Mouse (Mus musculus) mouse embryonic stem cell (cell line): ENCODE results near the gene Zdhhc1.

Experiments
- in situ Hi-C, 2 experiments: fragments of 300-500 bp; cut with MboI; formaldehyde crosslinking; loops; 1 replicate in 1 of 2; 3 replicates in 1 of 2; pipeline ENCODE4 v1.14.3; 2019 to 2020; ENCODE audit warnings: low sequenced_read_pairs in 2 of 2, low pct_unique_long_range_greater_than_20kb in 1 of 2, mixed read lengths in 1 of 2; ENCODE audit not compliant: unreplicated experiment in 1 of 2

Gene Zdhhc1

DNA sequence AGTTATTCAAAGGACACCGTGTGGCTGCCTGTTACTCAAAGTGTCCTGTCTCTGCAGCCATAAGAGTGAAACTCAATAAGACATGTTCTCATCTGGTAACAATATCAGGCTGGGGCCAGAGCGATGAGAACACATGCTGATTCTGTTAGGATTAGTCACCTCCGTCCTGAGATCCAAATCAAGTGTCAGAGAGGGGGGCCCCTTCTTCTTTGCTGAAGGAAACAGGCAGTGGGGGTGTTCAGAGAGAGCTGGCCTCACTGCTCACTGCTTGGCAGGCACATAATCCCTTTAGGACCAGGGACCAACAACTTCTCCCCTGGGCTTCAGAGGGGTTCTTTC is 12.7 kb downstream of the Zdhhc1 start:
- in situ Hi-C loops: no loop called here

DNA sequence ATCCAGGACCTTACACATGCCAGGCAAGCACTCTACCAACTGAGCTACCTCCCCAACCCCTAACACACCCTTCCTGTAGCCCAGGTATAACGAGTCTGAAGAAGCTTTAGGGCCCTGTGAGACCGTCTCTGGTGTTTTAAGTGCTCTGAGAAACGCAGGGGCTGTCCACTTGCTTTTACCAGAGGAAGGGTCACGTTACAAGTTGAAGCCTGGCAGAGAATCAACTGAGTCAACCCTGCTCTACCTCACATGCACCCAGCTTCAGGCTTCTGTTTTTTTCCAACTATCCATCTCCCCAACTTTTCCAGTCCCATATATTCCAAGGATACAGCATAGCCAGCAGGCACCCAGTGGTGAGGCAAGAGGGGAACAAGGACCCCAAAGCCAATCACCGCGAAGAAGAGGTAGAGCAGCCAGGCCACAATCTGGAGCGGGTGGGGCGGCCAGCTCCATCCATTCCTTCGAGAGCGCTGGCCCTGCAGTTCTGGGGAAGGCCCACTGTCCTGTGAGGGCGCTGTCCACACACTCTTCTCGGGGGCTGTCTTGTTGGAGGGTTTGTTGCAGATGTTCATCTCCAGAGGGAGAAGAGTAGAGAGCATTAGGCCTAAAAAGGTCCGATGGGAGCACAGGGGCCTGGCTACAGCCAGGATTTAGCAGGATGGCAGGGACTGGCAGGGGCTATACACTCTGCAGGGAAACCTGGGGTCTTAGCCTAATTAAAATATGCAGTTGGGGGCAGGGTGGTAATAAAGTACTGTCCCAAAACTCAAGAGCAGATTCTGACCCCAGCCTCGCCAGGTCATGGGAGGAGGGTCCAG is 13.3 kb downstream of the Zdhhc1 start:
- in situ Hi-C loops: no loop called here

DNA sequence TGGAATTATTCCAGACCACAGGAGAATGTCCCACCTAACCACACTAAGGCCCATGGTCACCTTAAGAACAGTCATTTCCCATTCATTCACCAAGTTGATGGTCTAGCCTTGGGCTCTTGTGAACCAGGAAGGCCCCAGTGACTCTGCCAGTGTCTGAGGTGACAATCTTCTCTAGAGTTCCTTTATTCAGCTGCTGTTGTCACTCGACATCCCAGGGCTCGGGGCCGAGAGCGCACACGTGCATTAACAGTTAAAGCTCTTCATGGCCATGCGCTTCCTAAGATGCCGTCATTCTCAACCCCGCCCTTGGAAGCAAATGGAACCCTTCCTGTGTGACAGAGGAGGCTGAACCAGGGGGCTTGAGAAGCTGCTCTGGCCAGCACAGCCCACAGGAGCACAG is 14.6 kb downstream of the Zdhhc1 start:
- in situ Hi-C loops: no loop called here

DNA sequence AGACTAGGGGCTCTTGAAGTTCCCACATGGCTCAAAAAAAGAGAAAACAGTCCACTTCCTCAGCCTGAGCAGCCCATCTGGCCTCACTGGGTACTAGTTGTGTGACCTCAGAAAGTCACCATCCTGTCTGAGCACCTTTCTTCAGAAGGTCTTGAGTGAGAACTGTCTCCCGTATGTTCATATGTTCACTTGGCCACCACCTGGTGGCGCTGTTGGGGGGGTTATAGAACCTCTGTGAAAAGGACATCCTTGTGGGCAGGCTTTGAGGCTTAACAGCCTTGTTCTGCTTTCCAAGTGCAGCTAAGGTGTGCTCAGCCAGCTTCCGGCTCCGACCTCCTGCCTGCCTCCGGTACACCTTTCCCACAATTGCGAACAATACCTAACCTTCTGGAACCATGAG is 15.2 kb downstream of the Zdhhc1 start:
- in situ Hi-C loops: no loop called here

DNA sequence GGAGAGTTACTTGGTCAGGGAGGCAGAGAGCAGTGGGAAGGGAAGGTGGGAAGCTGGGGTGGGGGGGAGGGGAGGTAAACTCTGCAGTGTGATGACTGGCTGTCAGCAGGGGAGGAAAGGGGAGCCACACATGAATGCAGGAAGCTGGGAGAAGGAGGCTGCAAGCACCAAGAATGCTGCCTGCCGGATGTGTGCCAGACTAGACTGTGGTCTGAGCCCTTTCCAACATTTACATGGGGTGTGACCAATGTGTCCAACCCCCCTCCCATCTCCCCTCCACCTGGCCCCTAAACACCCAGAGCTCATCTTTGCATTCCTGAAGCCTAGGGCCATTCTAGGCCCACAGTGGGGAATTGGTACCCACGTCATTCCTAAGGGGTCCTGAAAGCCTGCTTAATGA is 15.7 kb downstream of the Zdhhc1 start:
- in situ Hi-C loops: no loop called here

DNA sequence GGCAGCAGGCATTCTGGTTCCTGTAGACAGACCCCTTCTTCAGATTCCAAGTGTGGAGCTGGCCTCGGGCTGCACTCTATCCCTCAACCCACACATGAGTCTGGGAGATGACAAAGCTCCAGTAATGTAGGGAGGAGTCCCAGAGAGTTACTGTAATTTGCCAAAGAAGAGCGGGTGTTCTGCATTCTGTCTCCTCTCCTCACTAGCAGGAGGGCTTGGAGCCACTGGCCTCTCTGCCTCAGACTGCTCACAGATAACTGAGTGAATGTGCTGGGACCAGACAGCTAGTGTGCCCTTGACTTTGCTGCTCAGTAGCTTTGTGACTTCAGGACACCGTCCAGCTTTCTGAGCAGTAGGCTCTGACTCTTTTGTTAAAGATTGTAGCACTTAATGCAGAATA is 18.9 kb downstream of the Zdhhc1 start:
- in situ Hi-C loops: no loop called here

DNA sequence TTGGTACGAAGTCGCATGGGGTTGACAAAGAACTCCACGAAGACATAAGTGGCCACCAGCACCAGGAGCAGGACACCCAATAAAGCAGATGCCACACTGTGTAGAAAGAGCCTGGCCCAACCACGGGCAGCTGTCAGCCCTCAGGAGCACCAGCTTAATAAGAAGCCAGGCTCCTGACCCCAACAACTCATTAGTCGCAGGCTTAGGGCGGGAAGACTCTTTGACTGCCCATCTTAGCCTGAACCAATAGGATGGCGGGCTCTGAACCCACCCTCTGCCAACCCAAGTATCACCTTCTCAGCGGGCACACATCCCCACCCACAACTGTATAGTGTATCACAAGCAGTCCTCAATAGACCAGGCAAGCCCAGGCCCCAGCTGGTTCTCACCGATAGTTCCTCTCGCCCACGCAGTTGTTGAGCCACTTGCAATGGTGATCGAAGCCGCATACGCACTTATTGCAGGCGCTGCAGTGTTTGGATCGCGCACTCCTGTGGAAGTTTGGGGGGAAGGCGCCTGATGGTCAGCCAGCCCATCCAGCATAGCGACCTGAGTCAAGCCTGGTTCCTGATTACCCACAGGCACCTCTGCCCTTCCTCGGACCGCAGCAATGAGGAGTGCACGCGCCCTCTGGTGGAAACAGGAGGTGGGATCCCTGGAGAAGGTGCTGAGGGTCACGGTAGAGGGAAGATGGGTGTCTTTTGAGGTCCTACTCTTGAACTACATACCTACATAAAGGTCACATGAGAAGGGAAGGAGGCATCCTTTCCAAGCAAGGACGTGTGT is 19.9 kb downstream of the Zdhhc1 start:
- in situ Hi-C loops: no loop called here

DNA sequence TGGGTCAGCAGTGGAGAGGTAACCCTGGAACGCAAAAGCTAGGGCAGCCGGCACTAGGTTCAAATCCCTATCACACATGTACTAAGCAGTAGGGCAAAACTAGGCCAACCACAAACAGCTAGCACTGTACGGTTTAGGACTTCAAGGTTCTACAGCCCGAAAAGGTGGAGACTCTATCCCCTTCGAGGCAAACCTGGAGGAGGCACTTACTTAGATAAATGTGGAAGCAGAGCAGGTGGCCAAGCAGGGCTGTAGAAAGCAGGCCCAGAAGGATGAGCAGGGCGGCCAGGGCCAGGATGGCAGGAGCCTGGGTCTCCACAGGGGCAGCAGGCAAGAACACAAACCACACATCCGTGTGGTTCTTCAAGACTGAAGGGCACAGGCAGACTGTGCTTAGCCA is 20.5 kb downstream of the Zdhhc1 start:
- in situ Hi-C loops: no loop called here

DNA sequence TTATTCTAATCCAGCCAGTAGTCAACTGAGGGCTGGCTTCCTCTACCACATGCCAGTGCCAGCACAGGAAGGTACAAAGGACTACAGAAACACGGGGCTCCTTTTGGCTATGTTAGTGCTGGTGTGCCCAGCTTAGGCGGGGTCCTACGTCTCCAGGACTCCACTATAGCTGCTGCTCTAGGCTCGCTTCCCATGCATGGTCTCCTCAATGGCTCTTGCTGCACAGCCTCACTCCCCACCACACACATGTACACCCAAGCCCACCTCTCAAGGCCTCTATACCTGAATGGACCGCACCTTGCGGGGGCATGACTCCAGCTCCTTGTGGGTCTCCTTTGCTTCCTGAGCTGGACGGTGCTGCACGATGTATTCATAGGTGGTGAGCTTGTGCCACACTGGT is 21.0 kb downstream of the Zdhhc1 start:
- in situ Hi-C loops: no loop called here

DNA sequence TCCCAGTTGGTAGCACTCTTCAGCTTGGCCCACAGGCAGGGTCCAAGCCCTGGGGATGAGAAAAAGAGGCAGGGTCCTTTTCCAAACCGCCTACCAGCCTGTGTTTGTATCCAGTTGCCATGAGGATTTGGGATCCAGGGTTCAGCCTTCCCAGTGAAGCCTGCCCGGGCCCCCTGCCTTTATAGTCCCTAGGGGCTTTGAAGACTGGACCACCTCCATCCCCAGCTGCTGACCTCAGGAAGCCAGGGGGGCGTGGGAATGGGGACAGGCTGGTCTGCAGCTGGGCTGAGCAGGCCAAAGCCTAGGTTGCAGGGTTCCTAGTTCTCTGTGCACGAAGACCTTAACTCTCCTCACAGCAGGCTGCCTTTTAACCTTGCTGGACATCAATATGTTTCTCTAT is 21.4 kb downstream of the Zdhhc1 start:
- in situ Hi-C loops: no loop called here

DNA sequence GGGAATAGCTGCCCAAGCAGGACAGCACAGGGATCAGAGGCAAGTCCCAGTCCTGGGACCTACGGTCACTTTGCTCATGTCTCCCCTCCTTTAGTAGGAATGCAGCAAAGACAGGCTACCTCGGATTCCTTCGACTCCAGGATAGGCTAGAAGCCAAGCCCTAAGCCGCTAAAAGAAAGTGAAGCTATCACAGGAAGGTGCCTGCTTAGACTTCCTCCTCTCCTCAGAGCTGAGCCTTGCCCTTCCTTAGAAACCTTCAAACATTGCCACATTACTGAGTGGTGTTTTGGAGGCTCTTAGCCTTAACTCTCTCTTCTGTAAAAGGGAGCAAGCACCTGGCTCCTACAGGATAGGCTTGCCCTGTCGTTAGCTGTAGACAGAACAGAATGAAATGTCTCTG is 22.0 kb downstream of the Zdhhc1 start:
- in situ Hi-C loops: loop anchor here in 1 of 2 experiments (5.0 kb wide), 1 partner anchor 37 kb away; no protein-coding TSS in a partner anchor

DNA sequence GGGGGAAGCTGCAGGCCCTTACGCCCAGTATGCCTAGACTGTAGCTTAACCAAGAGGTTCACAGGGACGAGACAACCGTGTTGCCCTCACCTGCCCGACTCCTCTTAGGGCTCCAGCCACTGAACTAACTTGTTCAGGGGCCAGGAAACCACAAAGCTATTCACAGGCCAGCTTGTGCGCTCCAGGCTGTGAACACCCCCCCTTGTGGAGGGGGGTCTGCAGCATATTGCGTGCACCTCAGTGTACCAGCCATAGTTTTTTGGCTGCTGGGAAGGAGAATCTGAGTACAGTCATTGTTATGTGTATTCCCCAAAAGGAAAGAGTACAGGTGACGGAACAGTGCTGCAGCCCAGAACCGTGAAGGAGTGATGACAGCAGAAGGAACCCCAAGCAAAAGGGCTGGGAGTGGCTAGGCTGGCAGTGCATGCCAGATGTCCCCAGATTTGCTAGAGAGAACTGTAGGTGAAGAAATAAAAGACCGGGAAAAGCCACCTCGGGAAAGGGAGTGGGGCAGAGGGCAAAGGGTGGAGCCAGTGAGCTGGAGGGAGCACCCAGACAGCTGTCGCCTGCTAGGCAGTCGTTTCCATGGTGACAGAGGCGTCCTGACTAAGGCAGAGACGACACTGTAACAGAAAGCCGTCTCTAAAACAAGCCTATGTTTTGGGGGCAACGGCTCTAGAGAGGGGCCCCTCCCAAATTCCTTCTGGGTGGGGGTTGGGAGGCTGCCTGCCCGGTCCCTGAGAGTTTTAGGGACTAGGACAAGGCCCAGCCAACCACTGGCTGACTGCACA is 22.7 kb downstream of the Zdhhc1 start:
- in situ Hi-C loops: loop anchor here in 1 of 2 experiments (5.0 kb wide), 1 partner anchor 37 kb away; no protein-coding TSS in a partner anchor

DNA sequence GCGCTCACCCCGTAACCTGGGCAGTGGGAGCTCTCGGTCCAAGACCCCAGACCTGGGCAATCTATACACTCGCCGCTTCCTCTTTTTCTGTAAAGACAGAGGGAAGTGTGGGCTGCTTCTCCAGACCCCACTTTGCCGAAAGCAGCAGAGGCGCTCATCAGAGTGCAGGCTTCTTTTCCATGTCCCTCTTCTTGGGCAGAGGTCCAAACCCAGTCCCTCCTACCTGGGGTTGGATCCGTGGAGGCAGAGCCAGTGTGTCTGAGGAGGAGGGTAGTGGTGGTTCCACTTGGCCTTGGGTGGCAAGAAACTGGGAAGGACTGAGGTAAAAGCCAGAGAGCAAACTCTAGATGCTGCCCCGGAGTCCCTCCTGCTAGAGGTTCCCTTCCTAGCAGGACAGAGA is 23.7 kb downstream of the Zdhhc1 start:
- in situ Hi-C loops: loop anchor here in 1 of 2 experiments (5.0 kb wide), 1 partner anchor 36 kb away; no protein-coding TSS in a partner anchor

DNA sequence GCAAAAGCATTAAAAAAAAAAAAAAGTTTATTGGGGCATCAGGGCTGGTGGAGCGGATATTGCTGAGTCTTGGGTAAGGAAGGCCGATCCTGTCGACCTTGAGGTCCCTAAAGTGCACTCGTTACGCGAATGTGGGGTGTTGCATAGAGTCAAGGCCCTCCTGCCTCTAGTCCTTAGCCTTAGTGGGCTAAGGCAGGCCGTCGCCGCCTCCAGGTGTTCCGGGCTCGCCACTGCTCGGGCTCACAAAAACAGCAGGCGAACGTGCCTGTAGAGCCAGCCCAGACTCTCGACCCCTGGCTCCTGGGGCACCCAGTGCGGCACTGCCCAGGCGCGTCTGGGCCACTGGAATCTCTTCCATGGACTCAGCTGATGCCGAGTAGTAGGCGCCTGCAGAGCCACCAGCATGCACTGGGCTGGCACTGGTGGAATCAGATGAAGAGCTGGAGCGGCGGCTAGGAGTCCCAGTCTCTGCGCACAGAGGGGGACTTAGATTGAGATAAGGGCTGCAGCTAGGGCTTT is 24.2 kb downstream of the Zdhhc1 start:
- in situ Hi-C loops: loop anchor here in 1 of 2 experiments (5.0 kb wide), 1 partner anchor 35 kb away; no protein-coding TSS in a partner anchor

DNA sequence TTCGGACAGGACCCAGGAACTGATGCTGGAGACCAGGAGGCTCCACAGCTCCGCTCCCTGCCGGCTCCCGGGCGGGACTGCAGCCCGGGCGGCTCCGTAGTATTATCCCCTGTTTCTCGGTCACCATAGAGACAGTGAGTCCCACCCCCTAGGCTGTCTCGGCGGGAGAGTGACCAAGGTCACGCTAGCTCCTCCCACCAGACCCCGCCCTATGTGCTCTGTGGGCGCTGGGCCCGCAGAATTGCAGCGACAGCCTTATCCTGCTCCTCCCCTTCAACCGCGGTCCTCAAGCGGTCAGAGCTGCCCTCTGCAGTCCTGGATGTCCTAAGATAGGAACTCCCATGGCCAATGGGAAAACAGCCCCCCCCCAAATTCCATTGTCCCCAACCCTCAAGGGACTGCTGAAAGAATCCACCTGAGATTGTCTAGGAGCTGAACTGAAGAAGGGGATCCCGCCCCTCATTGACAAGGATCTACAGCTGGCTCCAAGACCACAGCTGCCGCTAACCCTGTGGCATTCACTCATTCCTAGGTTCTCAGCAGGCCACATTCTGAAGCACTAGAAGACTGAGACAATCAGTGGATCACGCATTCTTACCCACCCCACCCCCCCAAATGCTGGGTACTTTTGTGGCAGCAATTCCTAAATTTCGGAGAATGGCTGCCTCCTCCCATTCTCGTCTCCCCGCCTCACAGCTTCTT is 25.2 kb downstream of the Zdhhc1 start, which contains the start of gene Tppp3:
Gene Tppp3, minus strand, starts transcription at position 213 of the 702 bp plus-strand sequence.
- in situ Hi-C loops: loop anchor here in 1 of 2 experiments (5.0 kb wide), 1 partner anchor 34 kb away; no protein-coding TSS in a partner anchor

DNA sequence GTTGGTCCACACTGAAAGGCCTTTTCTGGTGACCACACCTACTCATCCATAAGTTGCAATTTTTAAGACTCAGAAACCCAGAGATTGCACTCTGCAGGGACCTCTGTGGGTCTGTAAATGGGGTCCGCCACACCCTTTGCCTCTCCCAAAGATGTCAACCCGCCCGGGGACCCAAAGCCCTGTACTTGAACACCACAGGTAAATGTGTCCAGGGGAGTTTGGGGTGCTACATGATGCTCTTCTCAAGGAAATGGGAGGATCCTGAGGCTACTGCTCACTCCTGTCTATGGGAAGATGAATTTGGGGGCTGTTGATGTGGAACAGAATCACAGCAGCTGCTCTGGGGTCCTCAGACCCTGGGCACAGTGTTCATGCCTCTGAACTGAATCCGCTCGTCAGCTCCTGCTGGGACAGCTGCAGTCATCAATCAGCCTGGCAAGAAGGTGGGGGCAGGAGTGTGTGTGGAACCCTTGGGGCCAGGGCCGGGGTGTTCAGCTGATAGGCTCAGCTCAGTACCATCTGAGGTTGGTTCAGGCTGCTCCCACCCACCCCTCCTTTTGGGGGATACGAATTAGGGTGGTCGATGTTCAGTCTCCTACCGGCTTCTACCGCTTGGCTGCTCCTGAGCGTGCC is 25.9 kb downstream of the Zdhhc1 start:
- in situ Hi-C loops: loop anchor here in 1 of 2 experiments (5.0 kb wide), 1 partner anchor 33 kb away; no protein-coding TSS in a partner anchor

DNA sequence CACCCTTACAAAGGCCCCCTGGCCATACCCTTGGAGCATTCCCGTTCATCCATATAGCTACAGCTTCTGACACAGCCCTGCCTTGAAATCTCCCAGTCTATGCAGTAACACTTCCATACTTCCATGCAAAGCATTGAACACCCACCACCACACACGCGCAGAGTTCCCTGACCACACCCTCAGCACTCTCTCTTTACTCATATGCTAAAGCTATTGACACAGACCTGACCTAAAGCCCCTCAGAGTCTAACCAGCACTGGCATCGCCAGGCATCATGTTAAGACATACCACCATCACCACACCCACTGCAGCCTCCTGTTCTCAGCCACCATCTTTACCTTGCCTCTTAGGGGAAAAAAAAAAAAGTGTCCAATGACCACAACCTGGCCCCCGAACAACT is 26.4 kb downstream of the Zdhhc1 start:
- in situ Hi-C loops: loop anchor here in 1 of 2 experiments (5.0 kb wide), 1 partner anchor 33 kb away; no protein-coding TSS in a partner anchor
